Mouse (Mus musculus) thymus, adult 2 months (tissue): ENCODE results near the gene Apoa1.

ENCODE experiments used
- CTCF ChIP-seq: fragments of 200-500 bp; IDR thresholded peaks from 2 replicates; pipeline ENCODE4 v1.5.1; 2012; ENCODE audit warnings: mild to moderate bottlenecking, control low read depth, low read length, moderate library complexity, borderline replicate concordance; ENCODE audit not compliant: control insufficient read depth, poor library complexity, insufficient read depth; ENCODE audit errors: extremely low read depth
- POLR2A ChIP-seq: fragments of 200-500 bp; IDR thresholded peaks from 2 replicates; pipeline ENCODE4 v1.6.1; 2012; ENCODE audit warnings: mild to moderate bottlenecking, low read length, control low read depth, moderate library complexity; ENCODE audit not compliant: control insufficient read depth, poor library complexity, insufficient read depth; ENCODE audit errors: extremely low read depth

- no peak for TF ChIP-seq CTCF
- TF ChIP-seq POLR2A: no peak
These were observed 18.5 kb downstream of the Apoa1 start for GRCm38 (mm10) chr9:46246752-46247324.
